Mouse (Mus musculus) embryonic facial prominence, embryonic 12.5 days (tissue): ENCODE results near the gene Aipl1. TPM values are rescaled to one million over a fixed set of nuclear protein-coding genes. Genes with fewer than 3 reads are reported as not detected.

Experiments used
- ATAC-seq: fragments of 200-750 bp; cut with Nextera tagmentation; 2 replicates; pipeline ENCODE4 v1.8.0; 2017; ENCODE audit not compliant: insufficient number of reproducible peaks, insufficient read depth, low FRiP score, low TSS enrichment
- H3K27ac ChIP-seq: fragments of 300-500 bp; sonication (generic); 2 replicates; pipeline ENCODE4 v1.5.1; 2016; ENCODE audit warnings: mild to moderate bottlenecking
- H3K27me3 ChIP-seq: fragments of 300-500 bp; sonication (generic); 2 replicates; pipeline ENCODE4 v1.6.1; 2016; ENCODE audit warnings: mild to moderate bottlenecking, moderate library complexity
- H3K36me3 ChIP-seq: fragments of 300-500 bp; sonication (generic); 2 replicates; pipeline ENCODE4 v1.6.1; 2016; ENCODE audit warnings: mild to moderate bottlenecking
- H3K4me1 ChIP-seq: fragments of 300-500 bp; sonication (generic); 2 replicates; pipeline ENCODE4 v1.6.1; 2016
- H3K4me2 ChIP-seq: fragments of 300-500 bp; sonication (generic); replicated peaks from 2 replicates; pipeline ENCODE4 v1.6.1; 2016; ENCODE audit warnings: mild to moderate bottlenecking, moderate library complexity
- H3K4me3 ChIP-seq: fragments of 300-500 bp; sonication (generic); 2 replicates; pipeline ENCODE4 v1.5.1; 2016; ENCODE audit warnings: mild to moderate bottlenecking
- H3K9ac ChIP-seq: fragments of 300-500 bp; sonication (generic); 2 replicates; pipeline ENCODE4 v1.6.1; 2016; ENCODE audit warnings: mild to moderate bottlenecking, moderate library complexity
- H3K9me3 ChIP-seq: fragments of 300-500 bp; sonication (generic); 2 replicates; pipeline ENCODE4 v1.6.1; 2016; ENCODE audit warnings: mild to moderate bottlenecking, moderate library complexity
- WGBS: fragments of 180-500 bp; shearing (Covaris S2); methylation state at CpG from one replicate; pipeline ENCODE4 v1.1.7; 2016; 5-methylcytosine and 5-hydroxymethylcytosine counted together
- polyA plus RNA-seq: library from polyadenylated mRNA; unstranded; fragments of >200 nt; fragmentation: Nextera tagmentation; extraction: Ambion mirVana; gene quantifications from 2 replicates; pipeline ENCODE4 v1.2.1, GENCODE M21; 2016

Aipl1 gene
- polyA plus RNA-seq, 1 experiment from 2014 or later: 0.36 TPM

GRCm38 (mm10) chr11:72029143-72029542, 8.2 kb downstream of the Aipl1 start:
- Histone ChIP-seq H3K27me3 (peaks cover 15% of the 10 kb centered on the region; the same call in 1 of the 2 replicates), H3K4me1 (no peaks in the 10 kb centered on the region), H3K4me2 (no peak overlapping the region), H3K36me3 (no peaks in the 10 kb centered on the region), H3K4me3 (no peak overlapping the region), H3K9ac (no peak overlapping the region), H3K27ac (no peak overlapping the region), H3K9me3 (no peaks in the 10 kb centered on the region)
- 20% methylated on average over 23 of the region's 23 CpGs for WGBS
- peak; percentile 59; the same call in 1 of the 2 replicates for ATAC-seq

- H3K4me3 ChIP-seq: no peak overlapping the region
- no peak for ATAC-seq
- no peak overlapping the region for H3K9ac ChIP-seq
- no peaks in the 10 kb centered on the region; the same call in 1 of the 2 replicates for H3K4me1 ChIP-seq
- H3K27ac ChIP-seq: no peak overlapping the region
- H3K36me3 ChIP-seq: no peaks in the 10 kb centered on the region
- H3K9me3 ChIP-seq: no peaks in the 10 kb centered on the region
- WGBS: 62% methylated on average over 9 of the region's 9 CpGs
- no peak overlapping the region for H3K4me2 ChIP-seq
- H3K27me3 ChIP-seq: peaks cover 15% of the 10 kb centered on the region; the same call in 1 of the 2 replicates
Measured at GRCm38 (mm10) chr11:72027836-72028235, 9.5 kb downstream of the Aipl1 start.

- Histone ChIP-seq H3K4me3 (no peak overlapping the region), H3K27ac (no peak overlapping the region), H3K36me3 (no peaks in the 10 kb centered on the region), H3K9ac (no peak overlapping the region), H3K27me3 (peaks cover 14% of the 10 kb centered on the region; the same call in 1 of the 2 replicates), H3K4me2 (no peak overlapping the region), H3K4me1 (no peaks in the 10 kb centered on the region; the same call in 1 of the 2 replicates), H3K9me3 (no peaks in the 10 kb centered on the region)
- WGBS: 84% methylated on average over 9 of the region's 9 CpGs
- ATAC-seq: no peak
Measured at GRCm38 (mm10) chr11:72026516-72026915, 10.8 kb downstream of the Aipl1 start.

GRCm38 (mm10) chr11:72025843-72026242, 11.5 kb downstream of the Aipl1 start:
- 40% methylated on average over 5 of the region's 5 CpGs for WGBS
- Histone ChIP-seq H3K9me3 (no peaks in the 10 kb centered on the region), H3K4me1 (no peaks in the 10 kb centered on the region; the same call in 1 of the 2 replicates), H3K27me3 (peaks cover 10% of the 10 kb centered on the region; the same call in 1 of the 2 replicates), H3K4me2 (no peak overlapping the region), H3K4me3 (no peak overlapping the region), H3K36me3 (no peaks in the 10 kb centered on the region), H3K9ac (no peak overlapping the region), H3K27ac (no peak overlapping the region)
- no peak for ATAC-seq

- no peak for ATAC-seq
- no peak overlapping the region for H3K9ac ChIP-seq
- H3K9me3 ChIP-seq: no peaks in the 10 kb centered on the region
- no peak overlapping the region for H3K4me3 ChIP-seq
- no peaks in the 10 kb centered on the region; the same call in 1 of the 2 replicates for H3K4me1 ChIP-seq
- H3K27ac ChIP-seq: no peak overlapping the region
- no peaks in the 10 kb centered on the region for H3K36me3 ChIP-seq
- H3K27me3 ChIP-seq: 0 out of 2 replicates have a peak, but pooled peaks cover 5% of the 10 kb centered on the region
- no peak overlapping the region for H3K4me2 ChIP-seq
- 23% methylated on average over 5 of the region's 5 CpGs for WGBS
Measured at GRCm38 (mm10) chr11:72024193-72024781, 13.0 kb downstream of the Aipl1 start.

GRCm38 (mm10) chr11:72023581-72023980, 13.7 kb downstream of the Aipl1 start:
- no peak for ATAC-seq
- H3K9me3 ChIP-seq: no peaks in the 10 kb centered on the region
- H3K27me3 ChIP-seq: no peaks in the 10 kb centered on the region
- H3K36me3 ChIP-seq: no peaks in the 10 kb centered on the region
- no peak overlapping the region for H3K27ac ChIP-seq
- 43% methylated on average over 9 of the region's 10 CpGs for WGBS
- no peak overlapping the region for H3K4me2 ChIP-seq
- no peaks in the 10 kb centered on the region; the same call in 1 of the 2 replicates for H3K4me1 ChIP-seq
- H3K4me3 ChIP-seq: no peak overlapping the region
- H3K9ac ChIP-seq: no peak overlapping the region

- no peak overlapping the region for H3K4me3 ChIP-seq
- H3K36me3 ChIP-seq: no peaks in the 10 kb centered on the region
- WGBS: 80% methylated on average over 6 of the region's 6 CpGs
- peaks cover 3% of the 10 kb centered on the region; the same call in 1 of the 2 replicates for H3K4me1 ChIP-seq
- no peak overlapping the region for H3K9ac ChIP-seq
- no peaks in the 10 kb centered on the region for H3K9me3 ChIP-seq
- no peak overlapping the region for H3K27ac ChIP-seq
- H3K27me3 ChIP-seq: no peaks in the 10 kb centered on the region
- ATAC-seq: no peak
- no peak overlapping the region for H3K4me2 ChIP-seq
Measured at GRCm38 (mm10) chr11:72022827-72023226, 14.5 kb downstream of the Aipl1 start.

- H3K4me3 ChIP-seq: no peak overlapping the region
- H3K36me3 ChIP-seq: no peaks in the 10 kb centered on the region
- H3K27ac ChIP-seq: no peak overlapping the region
- H3K4me2 ChIP-seq: no peak overlapping the region
- H3K27me3 ChIP-seq: no peaks in the 10 kb centered on the region
- H3K4me1 ChIP-seq: peaks cover 3% of the 10 kb centered on the region; the same call in 1 of the 2 replicates
- WGBS: 68% methylated on average over 4 of the region's 4 CpGs
- H3K9ac ChIP-seq: no peak overlapping the region
- no peaks in the 10 kb centered on the region for H3K9me3 ChIP-seq
- no peak for ATAC-seq
Measured at GRCm38 (mm10) chr11:72021015-72021414, 16.3 kb downstream of the Aipl1 start.

- Histone ChIP-seq H3K36me3 (no peaks in the 10 kb centered on the region), H3K4me3 (no peak overlapping the region), H3K4me2 (no peak overlapping the region), H3K27me3 (no peaks in the 10 kb centered on the region), H3K4me1 (0 out of 2 replicates have a peak, but pooled peaks cover 3% of the 10 kb centered on the region), H3K9ac (no peak overlapping the region), H3K27ac (no peak overlapping the region), H3K9me3 (no peaks in the 10 kb centered on the region)
- 70% methylated on average over 9 of the region's 9 CpGs for WGBS
- no peak for ATAC-seq
Measured at GRCm38 (mm10) chr11:72017253-72017601, 20.1 kb downstream of the Aipl1 start.

GRCm38 (mm10) chr11:72016518-72017252, 20.6 kb downstream of the Aipl1 start:
- H3K4me2 ChIP-seq: no peak overlapping the region
- H3K36me3 ChIP-seq: no peaks in the 10 kb centered on the region
- no peaks in the 10 kb centered on the region for H3K9me3 ChIP-seq
- H3K4me1 ChIP-seq: peaks cover 8% of the 10 kb centered on the region; the same call in 1 of the 2 replicates
- H3K27me3 ChIP-seq: no peaks in the 10 kb centered on the region
- no peak overlapping the region for H3K4me3 ChIP-seq
- 82% methylated on average over 13 of the region's 13 CpGs for WGBS
- H3K27ac ChIP-seq: no peak overlapping the region
- no peak overlapping the region for H3K9ac ChIP-seq
- ATAC-seq: no peak

- no peak for ATAC-seq
- Histone ChIP-seq H3K27ac (no peak overlapping the region), H3K9ac (no peak overlapping the region), H3K9me3 (no peaks in the 10 kb centered on the region), H3K36me3 (no peaks in the 10 kb centered on the region), H3K4me3 (no peak overlapping the region), H3K4me1 (peaks cover 26% of the 10 kb centered on the region), H3K27me3 (no peaks in the 10 kb centered on the region), H3K4me2 (no peak overlapping the region)
- WGBS: 80% methylated on average over 4 of the region's 4 CpGs
Measured at GRCm38 (mm10) chr11:72014674-72015073, 22.6 kb downstream of the Aipl1 start.

- Histone ChIP-seq H3K4me1 (peaks cover 23% of the 10 kb centered on the region), H3K4me3 (no peak overlapping the region), H3K27me3 (no peaks in the 10 kb centered on the region), H3K27ac (no peak overlapping the region), H3K9me3 (no peaks in the 10 kb centered on the region), H3K4me2 (no peak overlapping the region), H3K36me3 (no peaks in the 10 kb centered on the region), H3K9ac (no peak overlapping the region)
- WGBS: 76% methylated on average over 1 of the region's 1 CpGs
- no peak for ATAC-seq
Measured at GRCm38 (mm10) chr11:72011955-72012354, 25.4 kb downstream of the Aipl1 start.
